Mouse (Mus musculus): ENCODE results near the gene Tfb2m.

DNA sequence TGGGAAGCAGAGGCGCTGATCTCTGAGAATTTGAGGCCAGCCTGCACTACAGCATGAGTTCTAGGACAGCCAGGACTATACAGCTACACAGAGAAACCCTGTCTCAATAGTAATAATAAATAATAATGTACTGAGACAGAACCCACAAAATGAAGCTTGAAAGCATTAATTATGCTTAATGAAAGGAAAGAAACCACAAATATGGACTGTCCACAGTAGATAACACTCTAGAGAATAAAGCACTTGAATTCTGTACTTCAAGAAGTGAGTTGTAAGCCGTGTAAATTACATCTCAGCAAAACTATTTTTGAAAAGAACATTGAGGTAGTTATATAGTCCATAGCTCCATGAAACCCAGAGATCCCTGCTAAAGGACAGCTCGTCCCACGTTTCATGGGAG lies 38.2 kb upstream of the Tfb2m start:
- TF ChIP-seq CTCF (IDR thresholded peaks at IDR 0.05; ENCODE audit: borderline replicate concordance, extremely low read depth, insufficient read depth, insufficient read length) = no peak
- TF ChIP-seq POLR2A (IDR thresholded peaks at IDR 0.05; ENCODE audit: borderline replicate concordance, extremely low read depth, insufficient read depth, insufficient read length, poor library complexity, severe bottlenecking) = no peak

All from brain, embryonic 14.5 days (tissue).